Mouse (Mus musculus): ENCODE results near the gene Adam30.
A peak's percentile ranks its signal among the peaks of the same experiment; 100 is the strongest.
"Not testable (repeated sequence)": the region's sequence is repeated elsewhere in the genome, so short reads cannot be mapped to it uniquely, and the experiment has no call there.

Adam30 gene

DNA sequence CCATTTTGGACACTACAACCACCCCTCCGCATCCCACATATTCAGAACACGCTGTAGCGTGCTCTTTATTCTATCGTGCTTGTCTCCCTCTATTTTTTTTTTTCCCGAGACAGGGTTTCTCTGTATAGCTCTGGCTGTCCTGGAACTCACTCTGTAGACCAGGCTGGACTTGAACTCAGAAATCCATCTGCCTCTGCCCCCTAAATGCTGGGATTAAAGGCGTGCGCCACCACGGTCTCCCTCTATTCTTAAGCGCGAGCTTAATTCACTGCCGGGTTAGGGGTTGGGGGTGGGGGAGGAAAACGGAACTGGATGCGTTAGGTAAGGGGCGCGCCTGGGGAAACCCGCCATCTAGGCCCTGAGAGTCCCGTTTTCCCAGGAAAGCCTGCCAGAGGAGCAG lies at the start of gene Adam30:
Adam30 (plus strand) TSS at position 301 of the 400 bp plus-strand sequence.
- no peak for DNase-seq (ENCODE audit: low read depth, low spot score)

- no peak for DNase-seq (ENCODE audit: low read depth, low spot score)
Measured at GRCm38 (mm10) chr3:98118252-98118651, 42.2 kb upstream of the Adam30 start.

- no peak for DNase-seq (ENCODE audit: low read depth, low spot score)
Measured at GRCm38 (mm10) chr3:98119338-98119737, 41.1 kb upstream of the Adam30 start.

- DNase-seq (ENCODE audit: low read depth, low spot score): no peak
Measured at GRCm38 (mm10) chr3:98120884-98121283, 39.5 kb upstream of the Adam30 start.

DNA sequence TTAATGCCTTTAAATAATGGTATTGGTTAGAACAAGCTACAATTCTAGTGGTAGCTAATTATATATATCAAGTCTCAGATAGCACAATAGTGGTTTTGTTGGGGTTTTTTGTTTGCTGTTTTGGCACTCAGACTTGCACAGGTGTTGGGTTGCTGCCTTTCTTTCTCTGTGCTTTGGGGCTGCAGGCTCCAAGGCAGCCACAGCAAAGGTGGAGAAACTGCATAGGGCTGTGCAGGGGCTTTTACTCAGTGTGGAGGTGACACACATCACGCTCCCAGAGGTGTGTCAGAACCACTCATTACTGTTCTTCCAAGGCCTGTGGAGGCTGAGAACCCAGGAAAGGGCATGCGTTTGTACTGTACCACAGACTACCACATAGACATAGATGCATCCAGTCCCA lies 32.7 kb upstream of the Adam30 start:
- DNase-seq (ENCODE audit: low read depth, low spot score): no peak

DNA sequence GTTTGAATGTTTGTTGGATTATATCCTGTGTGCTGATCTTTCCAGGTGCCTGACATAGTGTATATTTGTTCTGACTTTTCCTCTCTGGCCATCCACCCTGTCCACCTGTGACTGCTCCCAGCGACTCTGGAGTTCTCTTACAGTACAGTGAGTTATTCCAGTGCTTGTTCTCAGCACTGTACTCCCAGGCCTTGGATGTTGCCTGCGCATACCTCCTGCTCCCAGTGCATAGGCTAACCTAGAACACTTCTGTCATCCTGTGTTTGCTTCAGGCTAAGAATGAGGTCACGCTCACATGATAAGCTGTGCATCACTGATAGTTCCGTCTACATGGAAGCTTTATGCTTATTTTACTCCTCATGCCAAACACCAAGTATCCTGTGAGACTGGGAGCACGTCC lies 31.7 kb upstream of the Adam30 start:
- DNase-seq (ENCODE audit: low read depth, low spot score): no peak

DNA sequence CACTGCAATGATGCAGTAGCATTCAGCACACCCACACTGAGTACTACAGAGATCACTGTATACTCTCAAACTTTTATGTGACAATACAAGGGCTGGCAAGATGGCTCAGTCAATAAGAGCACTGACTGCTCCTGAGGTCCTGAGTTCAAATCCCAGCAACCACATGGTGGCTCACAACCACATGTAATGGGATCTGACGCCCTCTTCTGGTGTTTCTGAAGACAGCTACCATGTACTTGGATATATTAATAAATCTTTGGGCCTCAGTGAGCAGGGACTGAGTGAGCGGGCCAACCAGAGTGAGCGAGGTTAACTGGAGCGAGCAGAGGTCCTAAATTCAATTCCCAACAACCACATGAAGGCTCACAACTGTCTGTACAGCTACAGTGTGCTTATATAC lies 28.3 kb upstream of the Adam30 start:
- DNase-seq (ENCODE audit: low read depth, low spot score): not testable (repeated sequence)

GRCm38 (mm10) chr3:98132636-98133035 lies 27.8 kb upstream of the Adam30 start:
- no peak for DNase-seq (ENCODE audit: low read depth, low spot score)

GRCm38 (mm10) chr3:98141456-98141855 lies 19.0 kb upstream of the Adam30 start:
- DNase-seq (ENCODE audit: low read depth, low spot score): no peak

GRCm38 (mm10) chr3:98142862-98143261 lies 17.6 kb upstream of the Adam30 start:
- DNase-seq (ENCODE audit: low read depth, low spot score): no peak

- no peak for DNase-seq (ENCODE audit: low read depth, low spot score)
Measured at GRCm38 (mm10) chr3:98145204-98145603, 15.2 kb upstream of the Adam30 start.

DNA sequence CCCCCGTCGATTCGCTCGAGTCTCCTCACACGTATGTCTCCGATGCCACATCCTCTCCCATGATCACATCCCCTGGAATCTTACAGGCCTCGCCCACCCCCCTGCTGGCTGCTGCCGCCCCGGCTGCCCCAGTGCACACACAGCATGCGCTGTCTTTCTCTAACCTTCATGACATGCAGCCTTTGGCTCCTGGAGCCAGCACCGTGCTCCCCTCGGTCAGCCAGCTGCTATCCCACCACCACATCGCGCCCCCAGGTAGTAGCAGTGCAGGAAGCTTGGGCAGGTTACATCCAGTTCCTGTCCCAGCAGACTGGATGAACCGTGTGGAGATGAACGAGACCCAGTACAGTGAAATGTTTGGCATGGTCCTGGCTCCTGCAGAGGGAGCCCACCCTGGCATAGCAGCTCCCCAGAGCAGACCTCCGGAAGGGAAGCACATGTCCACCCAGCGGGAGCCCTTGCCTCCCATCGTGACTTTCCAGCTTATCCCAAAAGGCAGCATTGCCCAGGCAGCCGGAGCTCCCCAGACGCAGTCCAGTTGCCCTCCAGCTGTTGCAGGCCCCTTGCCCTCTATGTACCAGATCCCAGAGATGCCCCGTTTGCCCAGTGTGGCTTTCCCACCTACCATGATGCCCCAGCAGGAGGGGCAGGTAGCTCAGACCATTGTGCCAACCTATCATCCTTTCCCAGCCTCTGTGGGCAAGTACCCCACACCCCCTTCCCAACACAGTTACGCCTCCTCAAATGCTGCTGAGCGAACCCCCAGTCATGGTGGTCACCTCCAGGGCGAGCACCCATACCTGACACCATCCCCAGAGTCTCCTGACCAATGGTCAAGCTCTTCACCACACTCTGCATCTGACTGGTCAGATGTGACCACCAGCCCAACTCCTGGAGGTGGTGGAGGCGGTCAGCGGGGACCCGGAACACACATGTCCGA lies 13.7 kb upstream of the Adam30 start:
- no peak for DNase-seq (ENCODE audit: low read depth, low spot score)

DNA sequence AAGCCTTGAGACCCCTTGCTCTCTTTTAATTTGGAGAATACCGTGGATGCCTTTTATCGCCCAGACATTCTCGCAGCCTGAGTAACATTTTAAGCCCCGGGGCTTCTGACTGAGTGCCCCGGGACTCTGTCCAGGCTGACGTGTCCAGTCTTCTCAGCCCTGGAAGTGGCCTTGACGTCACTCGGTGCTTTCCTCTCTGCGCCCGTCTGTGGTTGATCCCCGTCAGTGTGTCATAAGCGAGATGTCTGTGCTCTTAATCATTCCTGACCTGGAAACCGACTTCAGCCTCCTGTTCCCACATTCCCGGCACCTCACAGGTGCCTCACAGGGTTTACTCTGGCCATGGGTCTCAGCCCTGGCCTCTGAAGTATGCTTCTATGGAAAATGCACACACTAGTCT lies 12.7 kb upstream of the Adam30 start:
- no peak for DNase-seq (ENCODE audit: low read depth, low spot score)

DNA sequence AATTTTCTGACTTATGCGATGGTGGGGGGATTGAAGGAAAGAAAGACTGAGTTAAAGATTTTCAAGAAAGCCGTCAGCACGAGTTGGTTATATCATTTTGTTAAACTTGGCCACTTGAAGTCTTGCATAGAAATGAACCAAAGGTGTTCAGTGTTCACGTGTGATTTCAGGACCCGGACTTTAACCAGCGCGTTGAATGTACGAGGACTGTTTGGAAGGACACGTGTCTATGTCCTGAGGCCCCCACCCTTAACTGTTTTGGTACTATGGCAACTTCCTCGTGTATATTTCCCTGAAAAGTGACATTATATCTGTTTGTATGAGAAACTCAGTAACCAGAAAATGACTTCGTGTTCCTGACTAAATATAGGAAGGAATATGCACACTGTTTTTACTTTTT lies 10.5 kb upstream of the Adam30 start:
- DNase-seq (ENCODE audit: low read depth, low spot score): no peak

DNA sequence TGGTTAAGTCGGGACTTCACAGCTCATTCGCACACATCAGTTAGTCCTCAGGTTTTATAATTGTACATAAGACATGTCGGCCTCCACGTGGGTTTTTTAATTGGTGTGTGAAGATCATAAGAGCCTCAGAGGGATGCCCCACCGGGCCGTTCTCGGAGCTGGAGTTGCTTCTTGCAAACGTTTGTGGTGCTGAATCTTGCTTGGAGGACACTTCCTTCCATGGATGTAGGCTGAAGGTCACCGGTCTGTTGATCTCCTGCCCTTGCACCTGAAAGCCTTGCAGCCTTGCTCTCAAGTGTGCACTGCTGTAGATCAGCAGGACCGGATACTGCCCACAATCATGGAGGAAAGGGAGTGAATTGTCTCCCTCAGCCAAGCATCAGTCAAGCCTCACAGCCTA lies 9.4 kb upstream of the Adam30 start:
- DNase-seq (ENCODE audit: low read depth, low spot score): no peak

DNA sequence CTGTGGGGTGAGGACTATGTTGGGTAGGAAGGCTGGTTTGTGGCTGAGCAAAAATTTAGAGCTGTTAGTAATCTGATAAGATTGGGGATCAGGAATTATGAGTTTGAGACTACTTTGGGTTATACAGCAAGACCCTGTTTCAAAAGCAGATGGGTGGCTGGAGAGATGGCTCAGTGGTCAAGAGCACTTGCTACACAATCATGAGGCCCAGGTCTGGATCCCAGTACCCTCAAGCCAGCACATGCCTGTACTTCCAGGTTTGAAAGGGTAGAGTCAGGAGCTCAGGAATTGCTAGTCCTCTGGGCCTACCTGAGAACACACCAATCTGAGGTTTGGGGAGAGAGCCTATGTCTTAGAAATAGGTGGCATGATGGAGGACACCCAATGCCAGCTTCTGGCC lies 7.0 kb upstream of the Adam30 start:
- no peak for DNase-seq (ENCODE audit: low read depth, low spot score)

- DNase-seq (ENCODE audit: low read depth, low spot score): no peak
Measured at GRCm38 (mm10) chr3:98156158-98156557, 4.3 kb upstream of the Adam30 start.

- DNase-seq (ENCODE audit: low read depth, low spot score): no peak
Measured at GRCm38 (mm10) chr3:98157073-98157472, 3.4 kb upstream of the Adam30 start.

GRCm38 (mm10) chr3:98157585-98157984 lies 2.8 kb upstream of the Adam30 start:
- no peak for DNase-seq (ENCODE audit: low read depth, low spot score)

DNA sequence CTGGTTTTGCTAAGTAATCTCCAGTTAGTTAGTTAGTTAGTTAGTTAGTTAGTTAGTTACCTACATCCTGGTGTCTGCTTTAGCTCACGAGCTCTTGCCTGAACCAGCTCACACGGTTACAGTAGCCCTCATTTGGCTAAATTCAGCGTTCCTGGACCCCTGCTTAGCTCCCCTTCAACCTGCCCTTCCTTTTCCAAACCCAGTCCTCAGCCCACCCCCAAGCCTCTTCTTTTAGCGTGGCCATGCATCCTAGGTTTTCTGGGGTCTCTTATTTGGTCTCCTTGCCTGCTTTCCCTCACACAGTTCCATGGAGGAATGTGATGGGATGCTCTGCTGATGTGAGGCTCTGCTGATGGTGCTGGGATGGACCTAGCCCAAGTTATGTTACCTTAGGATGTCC lies 1.8 kb upstream of the Adam30 start:
- DNase-seq (ENCODE audit: low read depth, low spot score): no peak

- DNase-seq (ENCODE audit: low read depth, low spot score): peak; percentile 25
Measured at GRCm38 (mm10) chr3:98159289-98159688, 1.1 kb upstream of the Adam30 start.

DNA sequence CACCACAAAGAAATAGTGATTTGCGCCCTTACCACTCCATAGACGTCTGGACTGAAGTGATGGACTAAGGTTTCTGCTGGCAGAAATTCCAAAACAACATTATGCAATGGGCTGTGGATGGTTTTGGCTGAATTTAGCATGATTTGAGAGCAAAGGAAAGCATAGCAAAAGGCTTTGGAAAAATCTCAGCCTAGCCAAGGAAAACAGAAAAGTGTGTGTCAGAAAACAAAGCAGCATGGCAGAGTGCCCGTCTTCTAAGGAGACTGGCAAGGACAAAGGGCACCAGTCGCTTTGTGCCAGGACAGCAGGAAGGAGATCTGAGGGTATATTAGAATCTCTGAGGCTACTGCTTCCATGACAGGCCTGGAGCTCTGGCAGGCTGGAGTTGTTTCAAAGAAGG lies 17.9 kb downstream of the Adam30 start:
- no peak for DNase-seq (ENCODE audit: low read depth, low spot score)

DNA sequence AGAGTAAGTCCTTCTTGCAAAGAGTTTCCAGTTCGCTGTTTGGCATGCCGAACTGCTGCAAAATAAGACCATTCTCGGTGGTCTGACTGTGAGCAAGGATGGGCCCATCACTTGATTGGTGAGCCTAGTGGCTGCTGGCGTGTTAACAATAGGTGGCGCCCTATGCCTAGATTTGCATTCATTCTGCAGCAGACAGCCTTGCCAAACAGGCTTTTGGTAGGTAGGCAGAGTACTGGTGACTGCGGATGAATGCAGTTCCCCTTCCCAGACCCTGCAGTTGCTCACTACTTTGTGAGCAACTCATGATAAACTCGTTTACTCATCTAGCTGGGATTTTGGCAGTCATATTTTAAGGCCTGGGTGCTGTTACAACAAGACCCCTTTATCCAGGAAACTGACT lies 20.4 kb downstream of the Adam30 start:
- peak; percentile 36 for DNase-seq (ENCODE audit: low read depth, low spot score)
